Mouse (Mus musculus) G1E-ER4 (cell line): Measurements from ENCODE around the gene Filip1l. TPM values are rescaled to one million over a fixed set of nuclear protein-coding genes. Genes with fewer than 3 reads are reported as not detected.

ENCODE experiments used
- GATA1 ChIP-seq: IDR thresholded peaks from one replicate; pipeline ENCODE4 v1.8.0; 2012; ENCODE audit warnings: low read length, inconsistent platforms
- polyA plus RNA-seq: library from polyadenylated mRNA; stranded (reverse); fragments of >175 nt; gene quantifications from 2 replicates; pipeline ENCODE4 v1.2.3, GENCODE M21; 2012

Gene Filip1l
- polyA plus RNA-seq, 1 experiment = not detected

DNA sequence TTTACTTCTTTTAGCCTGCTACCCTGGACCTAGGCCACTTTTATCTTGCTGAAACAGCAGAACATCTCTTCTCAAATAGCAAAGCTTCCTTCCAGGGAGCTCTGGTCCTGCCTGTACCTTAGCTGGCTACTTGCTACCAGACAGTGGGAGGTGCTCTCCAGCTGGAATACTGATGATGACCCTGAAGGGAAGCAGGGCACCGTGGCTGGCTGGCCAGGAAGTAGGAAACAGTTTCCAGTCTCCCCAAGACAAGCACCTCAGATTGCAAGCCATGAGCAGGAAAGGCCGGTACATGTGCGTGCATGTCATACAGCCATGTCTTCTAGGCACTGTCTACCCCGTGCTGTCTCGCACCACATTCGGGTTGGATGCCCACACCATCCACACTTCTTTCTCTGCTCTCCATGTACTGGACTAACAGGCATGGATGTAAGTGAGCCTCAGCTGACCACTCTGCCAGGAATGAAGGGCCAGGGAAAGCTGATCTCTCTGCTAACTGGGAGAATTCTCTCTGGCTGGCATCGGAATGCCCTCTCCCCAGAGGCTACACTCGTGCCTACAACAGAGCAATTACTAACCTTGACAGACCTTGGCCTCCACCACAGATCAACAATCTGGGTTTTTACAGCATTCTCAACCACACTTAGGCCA is 17.1 kb downstream of the Filip1l start:
- TF ChIP-seq GATA1 = no peak

DNA sequence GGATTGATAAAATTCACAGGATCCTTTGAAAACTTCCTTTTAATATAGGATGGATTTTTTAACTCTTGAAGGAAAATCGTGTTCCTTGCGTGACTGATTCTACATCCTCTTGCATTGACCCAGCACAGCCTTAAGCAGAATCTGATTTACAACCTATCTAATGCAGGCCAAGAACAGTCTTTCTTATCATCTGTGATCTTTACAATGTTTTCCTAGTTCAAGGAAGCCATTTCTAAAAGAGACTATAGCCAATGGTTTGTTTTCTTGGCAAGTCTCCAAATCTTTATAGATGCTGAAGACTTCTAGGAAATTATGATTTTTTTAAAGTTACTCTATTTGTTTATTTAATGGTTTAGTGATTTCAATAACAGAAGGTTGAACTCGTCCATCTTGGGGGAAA is 19.3 kb downstream of the Filip1l start:
- TF ChIP-seq GATA1 = no peak

DNA sequence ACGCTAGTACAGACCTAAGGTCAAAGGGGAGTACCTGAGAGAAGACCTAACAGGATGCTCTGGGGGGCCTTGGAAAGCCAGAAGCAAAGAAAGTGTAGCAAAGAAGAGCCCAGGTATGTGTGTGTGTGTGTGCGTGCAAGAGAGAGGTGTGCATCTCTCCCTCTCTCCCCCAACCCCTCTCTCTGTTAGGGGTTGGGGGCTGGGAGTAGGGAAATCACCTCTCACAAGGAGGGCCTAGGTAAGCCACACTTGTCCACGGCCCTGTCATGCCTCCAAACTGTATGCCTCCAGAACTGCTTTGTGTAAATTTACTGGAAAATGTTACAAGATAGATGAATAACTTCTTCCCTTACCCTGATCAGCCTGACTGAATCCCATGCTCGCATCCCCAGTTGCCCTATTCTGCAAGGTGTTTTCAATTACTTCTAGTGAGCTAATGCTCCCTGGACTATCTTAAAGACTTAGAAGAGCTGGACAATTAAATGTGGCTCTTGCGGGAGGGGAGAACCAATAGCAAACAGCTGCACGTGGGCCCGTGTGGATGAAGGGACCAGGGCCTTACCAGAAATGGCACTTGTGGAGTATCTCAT is 22.4 kb downstream of the Filip1l start:
- no peak for TF ChIP-seq GATA1

- no peak for TF ChIP-seq GATA1
These were observed 25.9 kb downstream of the Filip1l start for GRCm38 (mm10) chr16:57378631-57379330.

DNA sequence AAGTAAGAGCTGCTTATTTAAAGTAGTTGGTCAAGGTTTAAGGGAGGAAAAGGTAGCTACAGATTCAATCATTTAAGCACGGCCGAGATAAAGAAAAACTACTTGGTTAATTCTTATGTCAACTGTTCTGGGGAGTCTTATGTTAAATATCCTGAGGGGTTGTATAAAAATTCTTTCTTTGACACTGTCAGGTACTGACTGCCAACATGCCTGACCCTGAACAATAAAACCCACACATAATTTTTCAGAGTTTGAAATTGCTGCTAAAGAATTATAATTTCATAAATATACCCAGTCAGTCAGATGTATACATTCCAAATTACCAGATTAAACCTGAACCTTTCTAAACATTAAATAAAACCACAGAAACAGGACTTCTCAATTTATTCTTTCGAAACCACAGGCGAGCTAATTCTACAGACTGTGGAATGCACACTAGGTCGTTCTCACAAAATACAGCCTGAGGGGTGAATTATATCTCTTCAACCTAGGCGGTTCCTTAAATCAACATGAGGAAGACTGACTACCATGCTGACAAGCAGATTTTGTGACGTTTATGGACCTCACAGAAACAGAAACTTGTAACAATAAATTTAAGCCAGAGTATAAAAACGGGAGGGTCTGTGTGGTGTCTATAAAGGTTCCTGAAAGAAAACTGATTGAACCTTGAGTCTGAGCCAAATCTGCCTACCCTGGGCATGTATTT is 30.5 kb downstream of the Filip1l start:
- no peak for TF ChIP-seq GATA1

DNA sequence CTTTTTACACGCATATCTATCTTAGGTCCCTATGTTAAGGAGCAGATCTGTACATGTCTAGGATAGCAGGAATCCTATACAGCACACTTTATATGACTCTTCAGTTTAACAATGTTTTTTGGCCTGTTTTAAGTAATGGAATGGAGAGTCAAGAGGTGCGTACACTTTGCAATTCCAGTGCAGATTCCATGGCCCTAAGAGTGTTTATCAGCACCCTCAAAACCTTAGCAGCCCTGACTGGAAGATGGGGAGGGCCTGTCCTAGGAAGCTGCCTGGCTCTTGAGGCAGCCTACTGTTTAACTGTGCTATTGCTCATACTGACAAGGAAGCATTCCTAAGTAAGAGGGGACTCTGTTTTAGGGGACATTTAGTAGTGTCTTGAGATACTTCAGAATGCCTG is 31.4 kb downstream of the Filip1l start:
- TF ChIP-seq GATA1 = no peak

DNA sequence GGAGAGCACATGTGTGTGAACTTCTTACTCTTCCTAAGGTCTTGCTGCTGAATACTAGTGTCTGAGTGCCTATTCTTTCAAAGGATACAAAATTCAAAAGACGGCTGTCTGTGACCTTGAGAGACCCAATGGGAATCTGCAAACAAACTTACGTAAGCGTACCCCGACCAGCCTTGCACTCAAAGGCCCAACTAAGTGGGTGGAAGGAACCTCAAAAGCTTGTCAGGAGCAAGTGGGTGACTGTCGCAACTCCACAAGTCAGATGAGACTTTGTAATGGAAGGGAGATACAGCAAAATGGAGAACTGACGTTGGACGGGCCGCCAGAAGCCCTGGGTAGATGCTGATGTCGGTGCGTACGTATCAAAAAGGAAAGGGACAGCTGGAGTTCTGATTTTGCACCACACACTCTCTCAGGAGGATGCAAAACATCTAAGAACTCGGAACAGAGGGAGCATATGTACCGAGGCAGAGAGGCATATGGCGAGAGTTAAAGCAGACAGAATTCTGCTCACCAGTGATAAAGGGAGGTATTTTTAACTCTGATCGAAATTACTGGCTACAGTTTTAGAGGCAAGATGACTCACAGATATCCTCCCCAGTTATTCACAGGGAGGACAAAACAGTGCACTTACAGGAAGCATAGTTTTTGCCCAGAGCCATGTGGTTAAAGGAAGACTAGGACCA is 36.8 kb downstream of the Filip1l start:
- no peak for TF ChIP-seq GATA1

DNA sequence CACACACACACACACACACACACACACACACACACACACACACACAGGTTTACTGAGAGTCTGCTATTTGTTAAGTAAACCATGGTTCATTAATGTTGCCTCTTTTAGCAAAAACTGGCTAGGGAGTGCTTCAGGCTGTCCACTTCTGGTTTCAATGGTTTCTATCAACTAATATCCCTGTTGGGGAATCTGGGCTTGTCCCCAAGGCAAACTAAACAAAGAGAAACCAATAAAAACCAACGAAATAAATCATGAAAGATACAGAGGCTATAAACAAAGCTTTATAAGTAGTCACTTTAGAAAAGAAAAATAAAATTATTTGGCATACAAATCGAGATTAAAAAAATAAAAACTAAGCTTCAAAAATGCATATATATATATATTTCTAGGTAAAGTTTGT is 39.6 kb downstream of the Filip1l start:
- no peak for TF ChIP-seq GATA1

GRCm38 (mm10) chr16:57393161-57393560 is 40.3 kb downstream of the Filip1l start:
- TF ChIP-seq GATA1 = no peak

DNA sequence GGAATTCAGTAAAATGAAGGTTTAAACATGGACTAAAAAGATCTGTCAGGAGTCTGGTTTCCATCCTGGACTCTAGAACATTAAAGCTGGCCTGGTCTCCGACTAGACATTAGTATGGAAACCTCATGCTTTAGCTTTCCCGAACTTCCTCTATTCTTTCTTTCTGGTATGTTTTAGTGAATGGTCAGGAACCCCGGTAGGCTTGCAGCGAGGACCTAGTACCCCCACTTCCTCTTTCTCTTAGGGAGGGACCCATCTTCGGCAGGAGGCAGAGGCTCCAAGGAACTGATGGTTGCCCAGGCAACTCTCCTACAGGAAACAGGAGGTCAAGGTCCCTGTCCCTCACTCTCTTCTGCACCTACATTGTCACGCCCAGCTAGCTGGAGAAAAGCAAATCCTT is 43.4 kb downstream of the Filip1l start:
- TF ChIP-seq GATA1 = no peak

DNA sequence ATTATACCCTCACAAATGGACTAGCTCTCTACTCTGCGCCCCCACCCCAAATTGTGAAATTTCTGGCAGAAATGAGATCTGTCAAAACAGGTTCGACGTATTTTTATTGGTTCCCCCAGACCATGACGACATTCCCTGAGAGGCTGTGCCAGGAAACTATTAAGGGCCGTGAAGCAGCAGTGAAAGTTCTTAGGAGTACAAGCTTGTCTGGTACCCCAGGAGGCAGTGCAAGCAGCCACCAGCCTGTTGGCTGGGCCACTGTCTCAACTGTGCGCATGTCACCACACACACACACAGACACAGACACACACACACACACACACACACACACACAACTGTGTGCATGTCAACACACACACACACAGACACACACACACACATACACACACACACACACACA is 45.0 kb downstream of the Filip1l start:
- TF ChIP-seq GATA1 = no peak

DNA sequence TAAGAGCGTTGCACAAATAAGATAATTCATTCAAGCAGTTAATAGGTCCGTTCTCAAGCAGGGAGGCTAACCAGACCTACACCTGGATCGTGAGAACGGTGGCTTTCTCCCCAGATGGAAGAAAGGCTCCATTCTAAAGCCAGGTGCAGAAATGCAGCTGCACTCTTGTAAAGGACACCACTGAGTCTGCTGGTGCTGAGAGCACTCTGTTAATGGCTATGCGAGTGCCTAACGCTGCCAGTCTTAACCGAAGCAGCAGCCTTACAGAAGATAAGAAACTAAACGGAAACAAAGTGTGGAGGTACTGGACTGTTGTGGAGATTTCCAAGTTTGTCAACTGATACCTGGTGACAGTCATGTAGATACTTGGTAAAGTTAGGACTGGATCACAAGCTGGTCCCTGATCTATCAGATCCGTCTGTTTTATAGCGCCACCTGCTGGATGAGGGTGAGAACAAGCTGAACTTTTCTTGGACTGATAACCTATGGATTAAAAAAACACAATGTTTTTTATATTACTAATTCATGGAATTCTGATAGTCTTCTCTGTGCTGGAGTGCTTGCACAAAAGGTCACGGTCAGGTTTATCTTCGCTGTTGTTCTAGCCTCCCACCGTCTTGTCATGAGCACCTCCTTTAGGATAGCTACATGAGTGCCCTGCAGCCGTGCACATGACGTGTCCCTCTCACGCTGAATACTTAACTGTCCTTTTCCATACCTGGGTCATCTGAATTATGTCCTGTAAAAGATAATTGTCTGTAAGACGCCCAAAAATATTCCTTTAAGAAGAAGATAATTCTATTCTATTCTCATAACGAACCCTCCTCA is 45.7 kb downstream of the Filip1l start:
- no peak for TF ChIP-seq GATA1

- TF ChIP-seq GATA1 = no peak
These were observed 46.7 kb downstream of the Filip1l start for GRCm38 (mm10) chr16:57399566-57399965.

- no peak for TF ChIP-seq GATA1
These were observed 48.8 kb downstream of the Filip1l start for GRCm38 (mm10) chr16:57401702-57402101.

DNA sequence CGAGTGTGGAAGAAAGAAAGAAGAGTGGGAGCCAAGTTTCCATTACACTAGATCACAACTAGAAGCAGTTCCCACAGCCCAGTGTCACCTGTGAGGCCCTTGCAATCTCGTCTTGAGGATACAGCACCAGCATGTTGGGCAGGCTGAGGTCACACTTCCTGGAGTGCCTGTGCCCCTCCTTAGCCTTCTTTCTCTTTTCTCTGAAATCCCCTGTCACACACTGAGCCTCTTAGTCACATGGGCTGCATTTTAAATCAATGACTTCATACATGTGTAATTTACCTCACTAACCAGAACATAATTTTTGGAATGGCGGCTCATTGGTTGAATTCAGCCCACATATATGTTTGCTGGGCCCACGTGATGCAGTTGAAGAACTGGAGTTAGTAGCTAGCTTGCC is 50.0 kb downstream of the Filip1l start:
- no peak for TF ChIP-seq GATA1

DNA sequence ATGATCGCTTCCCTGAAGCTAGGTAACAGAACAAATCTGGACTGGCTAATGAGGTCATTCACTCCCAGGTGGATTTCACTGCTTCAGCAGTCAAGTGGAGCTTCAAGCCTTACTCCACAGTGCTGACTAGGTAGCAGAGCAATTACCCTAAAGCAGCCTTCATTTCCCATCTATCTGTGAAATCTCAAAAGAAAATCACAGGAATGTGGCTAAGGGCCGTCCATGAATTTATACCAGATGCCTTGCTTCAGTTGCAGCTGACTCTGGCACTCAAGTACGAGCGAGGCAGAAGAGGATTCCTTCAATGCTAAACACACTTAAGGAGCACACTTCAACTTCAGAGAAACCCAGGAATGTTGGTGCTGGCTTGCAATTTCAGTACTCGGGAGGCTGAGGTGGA is 50.9 kb downstream of the Filip1l start:
- TF ChIP-seq GATA1 = no peak
